Mouse (Mus musculus) myocyte (in vitro differentiated cells): ENCODE data around the gene Adi1. TPM values are rescaled to one million over a fixed set of nuclear protein-coding genes. Genes with fewer than 3 reads are reported as not detected.

Source experiments
- H3K27me3 ChIP-seq: one replicate; pipeline ENCODE4 v1.6.1; 2011; ENCODE audit not compliant: control insufficient read depth, insufficient read depth, insufficient read length
- H3K36me3 ChIP-seq: one replicate; pipeline ENCODE4 v1.6.1; 2011; ENCODE audit not compliant: control insufficient read depth, insufficient read depth
- H3K4me2 ChIP-seq: one replicate; pipeline ENCODE4 v1.6.1; 2011; ENCODE audit warnings: low read depth, control low read depth
- H3K4me3 ChIP-seq: one replicate; pipeline ENCODE4 v1.5.1; 2011; ENCODE audit warnings: mild to moderate bottlenecking, control low read depth, moderate library complexity
- H3K79me2 ChIP-seq: one replicate; pipeline ENCODE4 v1.6.1; 2011; ENCODE audit not compliant: control insufficient read depth, insufficient read depth
- H3ac ChIP-seq: one replicate; pipeline ENCODE4 v1.6.1; 2011; ENCODE audit not compliant: control insufficient read depth, insufficient read length
- CEBPB ChIP-seq: IDR thresholded peaks from 2 replicates; pipeline ENCODE4 v1.6.1; 2011; ENCODE audit warnings: mild to moderate bottlenecking, moderate library complexity; ENCODE audit not compliant: poor library complexity, insufficient read depth, severe bottlenecking
- E2F4 ChIP-seq: IDR thresholded peaks from one replicate; pipeline ENCODE4 v1.6.1; 2011; ENCODE audit warnings: mild to moderate bottlenecking, control low read depth, moderate library complexity; ENCODE audit not compliant: insufficient read depth
- MAX ChIP-seq: IDR thresholded peaks from one replicate; pipeline ENCODE4 v1.6.1; 2011; ENCODE audit warnings: low read depth, mild to moderate bottlenecking, control low read depth
- MYOD1 ChIP-seq, 3 experiments: IDR thresholded peaks; one replicate each; pipeline ENCODE4 v1.6.1; 2011; ENCODE audit warnings: control low read depth in 2 of 3, low read depth in 2 of 3, mild to moderate bottlenecking in 2 of 3, moderate library complexity in 1 of 3; ENCODE audit not compliant: insufficient read length in 2 of 3, control insufficient read depth in 1 of 3
- MYOG ChIP-seq, 3 experiments: IDR thresholded peaks; one replicate each; pipeline ENCODE4 v1.6.1; 2011; ENCODE audit warnings: control low read depth in 2 of 3, low read depth in 2 of 3, mild to moderate bottlenecking in 2 of 3; ENCODE audit not compliant: insufficient read length in 2 of 3, control insufficient read depth in 1 of 3, insufficient read depth in 1 of 3
- POLR2A ChIP-seq: IDR thresholded peaks from one replicate; pipeline ENCODE4 v1.6.1; 2011; ENCODE audit warnings: low read depth, mild to moderate bottlenecking, control low read depth, moderate library complexity; ENCODE audit not compliant: insufficient read length
- POLR2AphosphoS2 ChIP-seq: IDR thresholded peaks from one replicate; pipeline ENCODE4 v1.6.1; 2011; ENCODE audit warnings: low read depth, control low read depth; ENCODE audit not compliant: insufficient read length
- REST ChIP-seq: IDR thresholded peaks from one replicate; pipeline ENCODE4 v1.6.1; 2011; ENCODE audit warnings: mild to moderate bottlenecking, control low read depth, moderate library complexity; ENCODE audit not compliant: insufficient read depth, insufficient read length
- SRF ChIP-seq: IDR thresholded peaks from one replicate; pipeline ENCODE4 v1.6.1; 2011; ENCODE audit warnings: low read depth; ENCODE audit not compliant: control insufficient read depth, insufficient read length
- TCF12 ChIP-seq: IDR thresholded peaks from one replicate; pipeline ENCODE4 v1.6.1; 2011; ENCODE audit warnings: mild to moderate bottlenecking, control low read depth; ENCODE audit not compliant: poor library complexity, insufficient read depth, severe bottlenecking
- TCF3 ChIP-seq: IDR thresholded peaks from one replicate; pipeline ENCODE4 v1.6.1; 2011; ENCODE audit warnings: low read depth, control low read depth; ENCODE audit not compliant: insufficient read length
- USF1 ChIP-seq: IDR thresholded peaks from one replicate; pipeline ENCODE4 v1.6.1; 2011; ENCODE audit warnings: low read depth, mild to moderate bottlenecking, control low read depth, moderate library complexity
- polyA plus RNA-seq: library from polyadenylated mRNA; unstranded; fragments of >200 nt; fragmentation: generic; extraction: Trizol; gene quantifications from one replicate; pipeline ENCODE4 v1.2.1, GENCODE M21; 2012; ENCODE audit warnings: missing spikeins

Gene Adi1
- polyA plus RNA-seq, 1 experiment = 18.1 TPM

DNA sequence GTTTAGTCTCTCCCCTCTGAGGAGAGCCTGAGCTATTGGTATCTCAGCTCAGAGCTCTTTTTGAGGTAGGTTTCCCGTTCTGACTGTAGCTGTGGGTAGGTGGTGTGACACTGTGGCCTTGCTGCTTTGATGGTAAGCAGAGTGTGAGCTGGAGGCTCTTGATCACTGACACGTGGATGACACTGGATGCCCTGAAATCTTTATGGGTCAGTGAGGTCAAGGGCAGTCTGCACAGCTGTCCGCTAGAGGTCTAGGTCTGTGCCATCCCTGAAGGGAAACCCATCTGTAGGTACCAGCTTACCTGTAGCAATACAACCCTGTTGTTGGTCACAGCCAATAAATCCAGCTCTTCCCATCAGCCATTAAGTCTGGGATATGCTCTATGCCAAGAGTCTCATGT lies 10.7 kb downstream of the Adi1 start:
- no peak overlapping the region for H3K4me2 ChIP-seq
- H3K36me3 ChIP-seq = no peaks in the 10 kb centered on the region
- H3ac ChIP-seq = no peak overlapping the region
- H3K27me3 ChIP-seq = no peaks in the 10 kb centered on the region
- TF ChIP-seq TCF12 = no peak
- TF ChIP-seq CEBPB = no peak
- TF ChIP-seq POLR2AphosphoS2 = no peak
- TF ChIP-seq SRF = no peak
- no peak for TF ChIP-seq E2F4
- no peak for TF ChIP-seq MYOG (IDR thresholded peaks at IDR 0.05; ENCODE audit: control insufficient read depth in 1 of 3, insufficient read depth in 1 of 3, insufficient read length in 2 of 3, low read depth in 2 of 3)
- no peak for TF ChIP-seq REST
- TF ChIP-seq TCF3 = no peak
- TF ChIP-seq MYOD1 (IDR thresholded peaks at IDR 0.05; ENCODE audit: control insufficient read depth in 1 of 3, insufficient read length in 2 of 3, low read depth in 2 of 3) = no peak
- no peak for TF ChIP-seq USF1
- no peak for TF ChIP-seq POLR2A
- TF ChIP-seq MAX = no peak
- no peak overlapping the region for H3K4me3 ChIP-seq
- H3K79me2 ChIP-seq = no peaks in the 10 kb centered on the region

DNA sequence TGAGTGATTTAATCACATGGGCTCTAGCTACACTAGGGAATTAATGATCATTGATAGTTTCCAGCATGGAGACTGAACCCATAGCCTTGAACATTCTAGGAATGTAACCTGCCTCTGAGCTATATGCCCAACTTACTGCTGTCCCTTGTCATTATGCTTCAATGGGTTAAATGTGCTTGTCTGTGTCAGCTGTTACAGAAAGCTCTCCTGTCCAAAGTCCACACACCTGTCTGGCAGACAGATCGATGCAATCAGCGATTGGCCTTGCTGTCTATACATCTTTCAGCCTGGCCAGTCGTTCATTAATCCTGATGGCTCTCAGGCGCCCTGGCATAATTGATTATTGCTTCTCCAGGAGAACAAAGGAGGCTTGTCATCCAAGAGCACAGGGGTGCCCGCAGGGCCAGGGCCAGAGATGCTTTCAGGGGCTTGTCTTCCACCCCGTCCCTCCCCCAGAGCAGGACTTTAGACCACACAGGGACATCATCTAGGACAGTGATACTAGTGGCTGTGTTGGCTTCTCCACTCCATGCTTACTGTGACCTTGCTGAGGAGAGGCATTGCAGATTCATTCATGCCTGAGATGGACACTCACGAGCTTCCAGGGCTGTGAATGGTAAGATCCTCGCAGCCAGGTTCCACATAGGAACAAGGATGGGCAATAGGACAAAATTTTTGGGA lies 11.3 kb downstream of the Adi1 start:
- no peaks in the 10 kb centered on the region for H3K79me2 ChIP-seq
- no peak overlapping the region for H3ac ChIP-seq
- H3K4me3 ChIP-seq = no peak overlapping the region
- no peaks in the 10 kb centered on the region for H3K36me3 ChIP-seq
- H3K4me2 ChIP-seq = no peak overlapping the region
- H3K27me3 ChIP-seq = no peaks in the 10 kb centered on the region
- TF ChIP-seq CEBPB (no peak), MYOG (IDR thresholded peaks at IDR 0.05; ENCODE audit: control insufficient read depth in 1 of 3, insufficient read depth in 1 of 3, insufficient read length in 2 of 3, low read depth in 2 of 3) (no peak), TCF12 (no peak), POLR2AphosphoS2 (no peak), SRF (no peak), MAX (no peak), REST (no peak), TCF3 (no peak), MYOD1 (IDR thresholded peaks at IDR 0.05; ENCODE audit: control insufficient read depth in 1 of 3, insufficient read length in 2 of 3, low read depth in 2 of 3) (no peak), E2F4 (no peak), POLR2A (no peak), USF1 (no peak)

DNA sequence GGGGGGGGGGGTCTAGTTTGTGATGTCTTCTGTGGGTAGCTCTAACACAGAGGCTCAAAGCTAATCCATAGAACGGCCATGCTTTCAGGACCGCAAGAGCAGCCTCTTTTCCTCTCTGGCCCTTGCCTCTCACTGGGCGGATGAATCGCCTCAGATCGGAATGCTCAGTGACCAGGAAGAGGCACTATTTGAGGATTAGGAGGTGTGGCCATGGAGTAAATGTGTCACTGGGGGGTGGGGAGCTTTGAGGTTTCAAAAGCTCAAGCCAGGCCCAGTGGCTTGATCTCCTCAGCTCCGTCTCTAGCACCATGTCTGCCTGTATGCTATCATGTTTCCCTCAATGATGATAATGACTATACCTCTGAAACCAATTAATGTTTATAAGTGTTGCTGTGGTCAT lies 14.0 kb downstream of the Adi1 start:
- Histone ChIP-seq H3K4me3 (no peak overlapping the region), H3K79me2 (no peaks in the 10 kb centered on the region), H3K4me2 (no peak overlapping the region), H3ac (no peak overlapping the region), H3K36me3 (no peaks in the 10 kb centered on the region), H3K27me3 (no peaks in the 10 kb centered on the region)
- TF ChIP-seq MYOD1 (IDR thresholded peaks at IDR 0.05; ENCODE audit: control insufficient read depth in 1 of 3, insufficient read length in 2 of 3, low read depth in 2 of 3) (no peak), MYOG (IDR thresholded peaks at IDR 0.05; ENCODE audit: control insufficient read depth in 1 of 3, insufficient read depth in 1 of 3, insufficient read length in 2 of 3, low read depth in 2 of 3) (no peak), POLR2AphosphoS2 (no peak), POLR2A (no peak)

DNA sequence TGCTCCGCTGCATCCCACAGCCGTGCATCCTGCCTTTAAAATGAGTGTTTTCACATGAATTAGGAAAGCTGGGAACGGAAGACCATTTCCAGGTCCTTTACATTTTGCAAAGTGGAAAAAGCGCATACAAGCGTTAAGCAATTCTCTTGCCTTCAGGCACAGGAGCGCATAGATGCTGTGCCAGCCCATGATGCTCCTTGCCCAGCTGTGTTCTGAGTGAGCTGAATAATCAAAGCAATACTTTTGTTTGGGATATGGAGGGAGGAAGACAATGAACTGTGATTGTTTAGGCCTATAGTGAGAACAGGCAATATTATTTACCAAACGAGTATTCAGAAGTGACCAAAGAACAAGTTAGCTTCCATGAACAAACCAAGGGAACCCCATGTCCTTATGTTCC lies 15.7 kb downstream of the Adi1 start:
- H3K79me2 ChIP-seq = no peaks in the 10 kb centered on the region
- TF ChIP-seq POLR2A = no peak
- no peak for TF ChIP-seq SRF
- TF ChIP-seq CEBPB = no peak
- TF ChIP-seq TCF12 = no peak
- no peak for TF ChIP-seq E2F4
- no peak for TF ChIP-seq REST
- TF ChIP-seq MYOD1 (IDR thresholded peaks at IDR 0.05; ENCODE audit: control insufficient read depth in 1 of 3, insufficient read length in 2 of 3, low read depth in 2 of 3) = no peak
- no peak for TF ChIP-seq MAX
- no peak for TF ChIP-seq USF1
- no peak for TF ChIP-seq POLR2AphosphoS2
- no peak for TF ChIP-seq MYOG (IDR thresholded peaks at IDR 0.05; ENCODE audit: control insufficient read depth in 1 of 3, insufficient read depth in 1 of 3, insufficient read length in 2 of 3, low read depth in 2 of 3)
- TF ChIP-seq TCF3 = no peak
- H3K4me3 ChIP-seq = no peak overlapping the region
- no peaks in the 10 kb centered on the region for H3K27me3 ChIP-seq
- H3K4me2 ChIP-seq = no peak overlapping the region
- H3ac ChIP-seq = no peak overlapping the region
- peaks cover 5% of the 10 kb centered on the region for H3K36me3 ChIP-seq
